Mouse (Mus musculus): ENCODE data around the gene Ctnnbip1.

DNA sequence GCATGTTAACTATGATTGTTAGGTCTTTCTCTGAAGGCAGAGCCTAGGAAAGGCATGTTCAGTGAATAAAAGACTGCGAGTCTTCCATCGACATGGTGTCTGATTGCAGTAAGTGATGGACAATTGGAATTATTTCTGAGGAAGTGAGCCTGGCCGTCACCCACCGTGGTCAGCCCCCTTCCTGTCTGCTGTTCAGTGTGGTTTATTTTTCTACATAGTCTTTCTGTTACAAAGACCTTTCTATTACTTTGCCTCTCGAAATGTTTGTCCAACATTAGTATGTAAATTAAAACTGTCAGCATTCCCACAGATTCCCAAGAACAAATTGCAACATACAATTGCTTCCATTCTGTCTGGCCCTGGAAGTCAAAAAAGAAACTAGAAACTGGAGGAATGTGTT is 18.2 kb upstream of the Ctnnbip1 start:
- TF ChIP-seq POLR2A (IDR thresholded peaks at IDR 0.05; ENCODE audit: control insufficient read depth, low read depth, low read length): no peak
- TF ChIP-seq CTCF (IDR thresholded peaks at IDR 0.05; ENCODE audit: control insufficient read depth, insufficient read depth, insufficient replicate concordance, low read depth, low read length): no peak
